Mouse (Mus musculus) gastrocnemius, adult 8-10 months (tissue): ENCODE measurements around the gene Gucy2c. TPM values are rescaled to one million over a fixed set of nuclear protein-coding genes. Genes with fewer than 3 reads are reported as not detected.
"Not testable (repeated sequence)": the region's sequence is repeated elsewhere in the genome, so short reads cannot be mapped to it uniquely, and the experiment has no call there.

Experiments used
- DNase-seq, 2 experiments: peaks; one replicate each; pipeline ENCODE4 v3.0.0; 2022; ENCODE audit warnings: low spot score in 2 of 2
- total RNA-seq, 4 experiments: library from RNA; stranded (reverse); gene quantifications; 2 replicates each; pipeline ENCODE4 v1.2.4; 2022

Gucy2c gene
- total RNA-seq, 4 experiments from 2014 or later: not detected

- DNase-seq: peak; percentile 93 to 96
These were observed 22.4 kb upstream of the Gucy2c start, which contains the start of gene Hist4h4 for GRCm38 (mm10) chr6:136803739-136804633. Gene Hist4h4 (minus strand): TSS chr6:136804415.

- no peak for DNase-seq
These were observed 21.7 kb upstream of the Gucy2c start for GRCm38 (mm10) chr6:136803093-136803738.

GRCm38 (mm10) chr6:136801274-136801673 is 19.7 kb upstream of the Gucy2c start:
- no peak for DNase-seq

GRCm38 (mm10) chr6:136800710-136801109 is 19.1 kb upstream of the Gucy2c start:
- DNase-seq: no peak

- DNase-seq: not testable (repeated sequence)
These were observed 16.5 kb upstream of the Gucy2c start for GRCm38 (mm10) chr6:136797874-136798693.

GRCm38 (mm10) chr6:136795850-136796249 is 14.3 kb upstream of the Gucy2c start:
- no peak for DNase-seq

- DNase-seq: no peak
These were observed 13.5 kb upstream of the Gucy2c start for GRCm38 (mm10) chr6:136795110-136795509.

GRCm38 (mm10) chr6:136793831-136794525 is 12.4 kb upstream of the Gucy2c start:
- no peak for DNase-seq

- no peak for DNase-seq
These were observed 11.6 kb upstream of the Gucy2c start for GRCm38 (mm10) chr6:136792884-136793758.

- peak; percentile 31 to 37 for DNase-seq
These were observed 7.9 kb upstream of the Gucy2c start for GRCm38 (mm10) chr6:136789391-136789971.

GRCm38 (mm10) chr6:136782761-136783160 is 1.2 kb upstream of the Gucy2c start:
- DNase-seq: no peak

GRCm38 (mm10) chr6:136782146-136782545 is 581 bp upstream of the Gucy2c start:
- no peak for DNase-seq

- no peak for DNase-seq
These were observed 5.2 kb downstream of the Gucy2c start for GRCm38 (mm10) chr6:136776392-136776791.

- no peak for DNase-seq
These were observed 11.7 kb downstream of the Gucy2c start for GRCm38 (mm10) chr6:136769859-136770258.

GRCm38 (mm10) chr6:136769143-136769542 is 12.4 kb downstream of the Gucy2c start:
- no peak for DNase-seq

GRCm38 (mm10) chr6:136763912-136764311 is 17.7 kb downstream of the Gucy2c start:
- DNase-seq: no peak

GRCm38 (mm10) chr6:136750567-136750966 is 31.0 kb downstream of the Gucy2c start:
- no peak for DNase-seq

GRCm38 (mm10) chr6:136745586-136745985 is 36.0 kb downstream of the Gucy2c start:
- no peak for DNase-seq

GRCm38 (mm10) chr6:136743729-136744128 is 37.8 kb downstream of the Gucy2c start:
- DNase-seq: no peak
